Comparison of ENCODE assay signal across 33 mouse cellular contexts in the genomic region with DNA sequence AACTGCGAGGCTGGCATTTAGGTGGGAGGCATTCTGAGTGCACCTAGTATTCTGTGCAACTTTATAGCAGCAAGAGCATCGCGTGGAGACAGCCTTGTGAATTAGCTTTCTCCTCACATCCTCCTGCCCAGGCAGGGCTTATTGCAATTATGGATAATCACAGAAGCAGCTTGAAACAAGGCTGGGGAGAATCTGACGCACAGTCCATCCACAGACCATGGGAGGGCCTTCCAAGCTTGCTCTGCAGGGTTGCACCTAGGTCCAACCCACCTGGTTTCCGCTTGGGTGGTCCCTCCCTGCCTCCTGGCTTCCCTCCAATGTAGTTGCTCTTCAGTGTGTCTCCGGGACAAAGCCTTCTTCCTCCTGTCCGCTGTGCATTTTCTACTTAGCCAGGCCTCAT.
DNase-seq lines count a peak whose midpoint lies in the region; ATAC-seq lines count a peak whose summit lies in the region.
"Had no signal": no experiment of that assay in that cellular context is flagged by ENCODE, and none has a peak within 500 bp of the region (broad histone marks: within the 10 kb centered on the region; RNA-seq: fewer than 3 reads in every experiment).

No protein-coding gene starts in this region.

- H3K9me3 ChIP-seq in intestine, embryonic 14.5 days (ENCODE audit: control insufficient read depth, low read length): no peaks in the 10 kb centered on the region
- H3K9me3 ChIP-seq in intestine, embryonic 16.5 days (ENCODE audit: control insufficient read depth, low read length): no peaks in the 10 kb centered on the region
- no peaks in the 10 kb centered on the region for H3K9me3 ChIP-seq in embryonic facial prominence, embryonic 14.5 days (ENCODE audit: control insufficient read depth, low read length)
- H3K9me3 ChIP-seq in forebrain, embryonic 15.5 days: no peaks in the 10 kb centered on the region
- H3K9me3 ChIP-seq in midbrain, embryonic 15.5 days: no peaks in the 10 kb centered on the region
- H3K9me3 ChIP-seq: embryonic facial prominence, embryonic 13.5 days; heart, embryonic 12.5 days; hindbrain, embryonic 15.5 days; intestine, embryonic 15.5 days; limb, embryonic 10.5 days; limb, embryonic 15.5 days; liver, embryonic 13.5 days; neural tube, embryonic 15.5 days had no signal

- no peak for DNase-seq in intestine, embryonic 14.5 days (ENCODE audit: low spot score)
- peak; percentile 57 for DNase-seq in embryonic facial prominence, embryonic 14.5 days (ENCODE audit: low spot score)
- DNase-seq in urinary bladder, adult 18-20 months (ENCODE audit: low spot score in 2 of 2): no peak
- no peak for DNase-seq in heart, postnatal 10 days
- DNase-seq in cerebellum, adult 8-10 months: no peak
- DNase-seq: adrenal gland, postnatal 25 days; B cell, adult 2 months; cerebellum, adult 18-20 months; cerebellum, postnatal 25 days; gastrocnemius, adult 2 months; gastrocnemius, postnatal 36 days; heart, adult 2 months; kidney, adult 8-10 months; kidney, postnatal 25 days; layer of hippocampus, postnatal 36 days; liver, embryonic 13.5 days; lung, adult 18-20 months; retina, postnatal 1 day; right cerebral cortex, postnatal 14 days had no signal

- WGBS in intestine, embryonic 14.5 days: 47% methylated on average over 7 of the region's 7 CpGs
- 53% methylated on average over 7 of the region's 7 CpGs for WGBS in intestine, embryonic 16.5 days
- WGBS in embryonic facial prominence, embryonic 14.5 days: 47% methylated on average over 7 of the region's 7 CpGs
- 27% methylated on average over 7 of the region's 7 CpGs for WGBS in forebrain, embryonic 15.5 days
- 47% methylated on average over 7 of the region's 7 CpGs for WGBS in midbrain, embryonic 15.5 days

- no peak overlapping the region for H3K4me3 ChIP-seq in intestine, embryonic 14.5 days (ENCODE audit: low read depth, low read length)
- H3K4me3 ChIP-seq in intestine, embryonic 16.5 days (ENCODE audit: low read length): no peak overlapping the region
- H3K4me3 ChIP-seq in embryonic facial prominence, embryonic 14.5 days (ENCODE audit: low read depth, low read length): no peak overlapping the region
- H3K4me3 ChIP-seq in forebrain, embryonic 15.5 days: no peak overlapping the region
- no peak overlapping the region for H3K4me3 ChIP-seq in midbrain, embryonic 15.5 days
- H3K4me3 ChIP-seq: embryonic facial prominence, embryonic 13.5 days; erythroblast, embryonic 14.5 days; gastrocnemius, adult 2 months; heart, adult 2 months; heart, embryonic 12.5 days; hindbrain, embryonic 15.5 days; intestine, embryonic 15.5 days; layer of hippocampus, adult 2 months; limb, embryonic 10.5 days; limb, embryonic 15.5 days; liver, embryonic 13.5 days; neural tube, embryonic 15.5 days had no signal

- no peak overlapping the region for H3K4me2 ChIP-seq in intestine, embryonic 14.5 days (ENCODE audit: low read length)
- H3K4me2 ChIP-seq in intestine, embryonic 16.5 days (ENCODE audit: low read depth, low read length): no peak overlapping the region
- H3K4me2 ChIP-seq in embryonic facial prominence, embryonic 14.5 days (ENCODE audit: low read depth, low read length): no peak overlapping the region
- no peak overlapping the region for H3K4me2 ChIP-seq in forebrain, embryonic 15.5 days (replicated peaks)
- no peak overlapping the region for H3K4me2 ChIP-seq in midbrain, embryonic 15.5 days
- H3K4me2 ChIP-seq: embryonic facial prominence, embryonic 13.5 days; heart, embryonic 12.5 days; hindbrain, embryonic 15.5 days; intestine, embryonic 15.5 days; limb, embryonic 15.5 days; liver, embryonic 13.5 days; neural tube, embryonic 15.5 days had no signal

- ATAC-seq in intestine, embryonic 14.5 days (replicated peaks; ENCODE audit: low FRiP score, low TSS enrichment, low read depth): no peak
- no peak for ATAC-seq in intestine, embryonic 16.5 days
- ATAC-seq in embryonic facial prominence, embryonic 14.5 days (ENCODE audit: low read depth): peak; percentile 60; the same call in 1 of the 2 replicates
- 0 out of 2 replicates have a peak, but pooled peaks have one; percentile 51 for ATAC-seq in forebrain, embryonic 15.5 days (replicated peaks)
- peak; percentile 39; the same call in 1 of the 2 replicates for ATAC-seq in midbrain, embryonic 15.5 days (replicated peaks)
- ATAC-seq: intestine, embryonic 15.5 days; lung, postnatal 0 days had no signal

- H3K36me3 ChIP-seq in intestine, embryonic 14.5 days (ENCODE audit: control insufficient read depth, insufficient read depth, low read length): no peaks in the 10 kb centered on the region
- H3K36me3 ChIP-seq in intestine, embryonic 16.5 days (ENCODE audit: control insufficient read depth, insufficient read depth, low read length): no peaks in the 10 kb centered on the region
- no peaks in the 10 kb centered on the region for H3K36me3 ChIP-seq in embryonic facial prominence, embryonic 14.5 days (ENCODE audit: control insufficient read depth, insufficient read depth, low read length)
- H3K36me3 ChIP-seq in forebrain, embryonic 15.5 days: no peaks in the 10 kb centered on the region
- no peaks in the 10 kb centered on the region for H3K36me3 ChIP-seq in midbrain, embryonic 15.5 days (replicated peaks)
- H3K36me3 ChIP-seq: embryonic facial prominence, embryonic 13.5 days; heart, embryonic 12.5 days; hindbrain, embryonic 15.5 days; intestine, embryonic 15.5 days; limb, embryonic 10.5 days; limb, embryonic 15.5 days; liver, embryonic 13.5 days; neural tube, embryonic 15.5 days had no signal

- intact Hi-C loops in heart, postnatal 10 days (cut with DNase I): no loop called here

- no peak overlapping the region for H3K9ac ChIP-seq in intestine, embryonic 14.5 days (ENCODE audit: low read length)
- no peak overlapping the region for H3K9ac ChIP-seq in intestine, embryonic 16.5 days (ENCODE audit: low read depth, low read length)
- H3K9ac ChIP-seq in embryonic facial prominence, embryonic 14.5 days (ENCODE audit: low read depth, low read length): no peak overlapping the region
- no peak overlapping the region for H3K9ac ChIP-seq in forebrain, embryonic 15.5 days (replicated peaks)
- no peak overlapping the region for H3K9ac ChIP-seq in midbrain, embryonic 15.5 days
- H3K9ac ChIP-seq: embryonic facial prominence, embryonic 13.5 days; heart, embryonic 12.5 days; hindbrain, embryonic 15.5 days; intestine, embryonic 15.5 days; limb, embryonic 15.5 days; liver, embryonic 13.5 days; neural tube, embryonic 15.5 days had no signal

- H3K27ac ChIP-seq in intestine, embryonic 14.5 days (ENCODE audit: low read depth): 0 out of 2 replicates have a peak overlapping the region, but pooled peaks have one; percentile 16
- no peak overlapping the region for H3K27ac ChIP-seq in intestine, embryonic 16.5 days (ENCODE audit: low read length)
- H3K27ac ChIP-seq in embryonic facial prominence, embryonic 14.5 days (replicated peaks; ENCODE audit: low read depth, low read length): no peak overlapping the region
- H3K27ac ChIP-seq in forebrain, embryonic 15.5 days (replicated peaks): no peak overlapping the region
- H3K27ac ChIP-seq in midbrain, embryonic 15.5 days: no peak overlapping the region
- H3K27ac ChIP-seq: embryonic facial prominence, embryonic 13.5 days; gastrocnemius, adult 2 months; heart, adult 2 months; hindbrain, embryonic 15.5 days; intestine, embryonic 15.5 days; layer of hippocampus, adult 2 months; limb, embryonic 10.5 days; limb, embryonic 15.5 days; liver, embryonic 13.5 days; macrophage; neural tube, embryonic 15.5 days had no signal

- H3K27me3 ChIP-seq in intestine, embryonic 14.5 days (replicated peaks; ENCODE audit: control insufficient read depth, insufficient read depth, low read length): no peaks in the 10 kb centered on the region
- no peaks in the 10 kb centered on the region for H3K27me3 ChIP-seq in intestine, embryonic 16.5 days (replicated peaks; ENCODE audit: control insufficient read depth, insufficient read depth, low read length)
- no peaks in the 10 kb centered on the region for H3K27me3 ChIP-seq in embryonic facial prominence, embryonic 14.5 days (replicated peaks; ENCODE audit: control insufficient read depth, insufficient read depth, low read length)
- no peaks in the 10 kb centered on the region for H3K27me3 ChIP-seq in forebrain, embryonic 15.5 days
- no peaks in the 10 kb centered on the region; the same call in 1 of the 2 replicates for H3K27me3 ChIP-seq in midbrain, embryonic 15.5 days (replicated peaks)
- H3K27me3 ChIP-seq: embryonic facial prominence, embryonic 13.5 days; hindbrain, embryonic 15.5 days; intestine, embryonic 15.5 days; limb, embryonic 15.5 days; liver, embryonic 13.5 days; neural tube, embryonic 15.5 days had no signal

- H3K4me1 ChIP-seq in intestine, embryonic 14.5 days (replicated peaks; ENCODE audit: control insufficient read depth, insufficient read depth, low read length): no peaks in the 10 kb centered on the region; the same call in none of the 2 replicates
- H3K4me1 ChIP-seq in intestine, embryonic 16.5 days (ENCODE audit: control insufficient read depth, insufficient read depth, low read length): no peaks in the 10 kb centered on the region; the same call in 1 of the 2 replicates
- 0 out of 2 replicates have a peak, but pooled peaks cover 4% of the 10 kb centered on the region for H3K4me1 ChIP-seq in embryonic facial prominence, embryonic 14.5 days (ENCODE audit: control insufficient read depth, insufficient read depth, low read length)
- peaks cover 13% of the 10 kb centered on the region; the same call in 1 of the 2 replicates for H3K4me1 ChIP-seq in forebrain, embryonic 15.5 days
- peaks cover 18% of the 10 kb centered on the region for H3K4me1 ChIP-seq in midbrain, embryonic 15.5 days
- H3K4me1 ChIP-seq: intestine, embryonic 15.5 days had no signal

Comparison
In these comparisons a context has a peak if more than half of its experiments do, and no peak if none do; other contexts are left out.
1. ATAC-seq: peak in embryonic facial prominence, embryonic 14.5 days (single experiment), forebrain, embryonic 15.5 days (single experiment) and midbrain, embryonic 15.5 days (single experiment); none in intestine, embryonic 14.5 days (single experiment) and intestine, embryonic 16.5 days (single experiment).